Mouse (Mus musculus): ENCODE results near the gene Ascc3.

- no peak for TF ChIP-seq BHLHE40 (IDR thresholded peaks at IDR 0.05; ENCODE audit: low read depth, low read length)
- no peak for TF ChIP-seq RCOR1 (conservative IDR thresholded peaks at IDR 0.05; ENCODE audit: low read depth, low read length)
- TF ChIP-seq CTCF (conservative IDR thresholded peaks at IDR 0.05 in 1 of 2, IDR thresholded peaks at IDR 0.05 in 1 of 2; ENCODE audit: low read depth in 2 of 2, low read length in 2 of 2), result no peak
- no peak for TF ChIP-seq EP300 (IDR thresholded peaks at IDR 0.05; ENCODE audit: low read length)
- no peak for TF ChIP-seq PAX5 (IDR thresholded peaks at IDR 0.05; ENCODE audit: low read length)
- TF ChIP-seq TCF12 (IDR thresholded peaks at IDR 0.05; ENCODE audit: low read depth, low read length), result no peak
- TF ChIP-seq MAFK (IDR thresholded peaks at IDR 0.05; ENCODE audit: insufficient replicate concordance, low read length), result no peak
- no peak for TF ChIP-seq ZMIZ1 (IDR thresholded peaks at IDR 0.05; ENCODE audit: low read depth, low read length)
- no peak for TF ChIP-seq USF2 (conservative IDR thresholded peaks at IDR 0.05; ENCODE audit: low read depth, low read length)
- TF ChIP-seq CHD1 (IDR thresholded peaks at IDR 0.05; ENCODE audit: low read depth, low read length), result no peak
- TF ChIP-seq POLR2A (IDR thresholded peaks at IDR 0.05; ENCODE audit: low read depth, low read length), result no peak
- TF ChIP-seq ELF1 (IDR thresholded peaks at IDR 0.05; ENCODE audit: low read depth, low read length), result no peak
- no peak for TF ChIP-seq MEF2A (IDR thresholded peaks at IDR 0.05; ENCODE audit: borderline replicate concordance, low read depth, low read length)
- TF ChIP-seq RAD21 (IDR thresholded peaks at IDR 0.05; ENCODE audit: low read depth, low read length), result no peak
Observed at GRCm38 (mm10) chr10:50822363-50822762, 229.9 kb downstream of the Ascc3 start.

All from CH12.LX (cell line).